13 mouse cellular contexts compared by ENCODE assay signal in the genomic region with DNA sequence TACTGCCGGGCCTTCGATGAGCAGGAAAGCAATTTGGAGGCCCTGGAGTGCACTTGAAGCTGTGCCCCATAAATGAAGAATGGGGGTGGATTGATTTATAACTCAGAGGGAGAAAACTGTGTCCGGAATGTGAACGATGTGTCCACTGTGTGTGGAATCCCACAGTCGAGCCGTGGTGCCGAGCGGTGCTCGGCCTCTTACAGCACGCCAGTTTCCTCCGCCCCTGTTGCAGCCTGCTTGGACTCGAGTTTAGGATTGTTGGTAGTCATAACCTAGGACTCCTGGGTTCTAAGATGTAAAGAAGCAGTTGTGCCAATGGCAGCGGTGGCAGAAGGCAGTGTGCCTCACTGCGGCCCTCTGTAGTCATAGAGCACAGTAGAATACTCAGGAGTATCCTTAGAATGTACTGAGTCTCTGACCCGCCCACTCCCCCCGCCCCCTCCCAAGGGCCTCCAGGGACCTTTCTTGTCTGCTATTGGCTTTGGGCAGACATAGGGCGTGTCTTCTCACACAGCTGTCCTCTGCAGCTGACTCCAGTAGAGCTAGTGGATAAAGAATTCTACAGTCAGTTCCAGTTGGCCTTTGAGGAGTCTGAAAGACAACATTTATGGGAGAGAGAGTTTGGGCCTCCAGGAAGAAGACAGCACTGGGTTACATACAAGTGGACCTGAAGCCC.
A peak's percentile ranks its signal among the peaks of the same experiment; 100 is the strongest.
DNase-seq lines count a peak whose midpoint lies in the region; ATAC-seq lines count a peak whose summit lies in the region.
"Had no signal": no experiment of that assay in that cellular context is flagged by ENCODE, and none has a peak within 500 bp of the region (broad histone marks: within the 10 kb centered on the region; RNA-seq: fewer than 3 reads in every experiment).

No protein-coding gene starts in this region.

- peak; percentile 48 for DNase-seq in embryo, embryonic 10.5 days (ENCODE audit: low spot score)
- DNase-seq in embryo, embryonic 9.5 days (ENCODE audit: extremely low spot score), result no peak
- DNase-seq in kidney, adult 11 months, result no peak
- DNase-seq in embryonic facial prominence, embryonic 11.5 days (ENCODE audit: low spot score), result no peak
- no peak for DNase-seq in cerebellum, adult 8-10 months
- no peak for DNase-seq in lung, postnatal 25 days (ENCODE audit: low spot score)
- DNase-seq: adrenal gland, postnatal 25 days; cerebellum, adult 11-12 months; heart, postnatal 36 days; liver, embryonic 13.5 days; thymus, postnatal 14 days had no signal

- peak overlapping the region; percentile 48; the same call in 1 of the 2 replicates for H3K27ac ChIP-seq in kidney, embryonic 15.5 days
- H3K27ac ChIP-seq in embryonic facial prominence, embryonic 11.5 days (replicated peaks; ENCODE audit: low read depth, low read length), result no peak overlapping the region
- no peak overlapping the region for H3K27ac ChIP-seq in neural tube, embryonic 12.5 days
- H3K27ac ChIP-seq: liver, embryonic 13.5 days had no signal

- no peak overlapping the region for H3K4me3 ChIP-seq in kidney, embryonic 15.5 days (replicated peaks)
- no peak overlapping the region for H3K4me3 ChIP-seq in embryonic facial prominence, embryonic 11.5 days (ENCODE audit: low read depth, low read length)
- no peak overlapping the region for H3K4me3 ChIP-seq in neural tube, embryonic 12.5 days
- H3K4me3 ChIP-seq: liver, embryonic 13.5 days had no signal

- 34% methylated on average over 17 of the region's 17 CpGs for WGBS in kidney, embryonic 15.5 days
- WGBS in embryonic facial prominence, embryonic 11.5 days, result 75% methylated on average over 17 of the region's 17 CpGs
- 35% methylated on average over 17 of the region's 17 CpGs for WGBS in neural tube, embryonic 12.5 days

- peaks cover 25% of the 10 kb centered on the region for H3K4me1 ChIP-seq in kidney, embryonic 15.5 days
- no peaks in the 10 kb centered on the region for H3K4me1 ChIP-seq in embryonic facial prominence, embryonic 11.5 days (ENCODE audit: control insufficient read depth, insufficient read depth, low read length)
- peaks cover 25% of the 10 kb centered on the region for H3K4me1 ChIP-seq in neural tube, embryonic 12.5 days
- H3K4me1 ChIP-seq: liver, embryonic 13.5 days had no signal

- H3K27me3 ChIP-seq in kidney, embryonic 15.5 days, result no peaks in the 10 kb centered on the region; the same call in 1 of the 2 replicates
- H3K27me3 ChIP-seq in embryonic facial prominence, embryonic 11.5 days (ENCODE audit: control insufficient read depth, insufficient read depth, low read length), result no peaks in the 10 kb centered on the region
- H3K27me3 ChIP-seq in neural tube, embryonic 12.5 days (replicated peaks), result no peaks in the 10 kb centered on the region
- H3K27me3 ChIP-seq: liver, embryonic 13.5 days had no signal

- peak overlapping the region; percentile 45; the same call in 1 of the 2 replicates for H3K4me2 ChIP-seq in kidney, embryonic 15.5 days
- H3K4me2 ChIP-seq in embryonic facial prominence, embryonic 11.5 days (ENCODE audit: low read depth, low read length), result no peak overlapping the region
- peak overlapping the region; percentile 33 for H3K4me2 ChIP-seq in neural tube, embryonic 12.5 days (replicated peaks)
- H3K4me2 ChIP-seq: liver, embryonic 13.5 days had no signal

- no peak overlapping the region for H3K9ac ChIP-seq in kidney, embryonic 15.5 days
- H3K9ac ChIP-seq in embryonic facial prominence, embryonic 11.5 days (replicated peaks; ENCODE audit: low read length), result no peak overlapping the region
- no peak overlapping the region for H3K9ac ChIP-seq in neural tube, embryonic 12.5 days
- H3K9ac ChIP-seq: liver, embryonic 13.5 days had no signal

- H3K9me3 ChIP-seq in kidney, embryonic 15.5 days (replicated peaks), result peaks cover 5% of the 10 kb centered on the region; the same call in 1 of the 2 replicates
- no peaks in the 10 kb centered on the region for H3K9me3 ChIP-seq in embryonic facial prominence, embryonic 11.5 days (replicated peaks; ENCODE audit: control insufficient read depth, low read length)
- peaks cover 7% of the 10 kb centered on the region for H3K9me3 ChIP-seq in neural tube, embryonic 12.5 days
- H3K9me3 ChIP-seq: liver, embryonic 13.5 days had no signal

- ATAC-seq in kidney, embryonic 15.5 days (replicated peaks; ENCODE audit: low FRiP score), result peak; percentile 84
- ATAC-seq in embryonic facial prominence, embryonic 11.5 days (replicated peaks; ENCODE audit: insufficient number of reproducible peaks, low FRiP score, low TSS enrichment, low read depth), result peak; percentile 44; the same call in 1 of the 2 replicates
- peak; percentile 65 for ATAC-seq in neural tube, embryonic 12.5 days (ENCODE audit: low FRiP score, low read depth)

- no peaks in the 10 kb centered on the region for H3K36me3 ChIP-seq in kidney, embryonic 15.5 days
- no peaks in the 10 kb centered on the region for H3K36me3 ChIP-seq in embryonic facial prominence, embryonic 11.5 days (replicated peaks; ENCODE audit: control insufficient read depth, insufficient read depth, low read depth, low read length)
- H3K36me3 ChIP-seq in neural tube, embryonic 12.5 days, result no peaks in the 10 kb centered on the region
- H3K36me3 ChIP-seq: liver, embryonic 13.5 days had no signal
